Mouse (Mus musculus): ENCODE measurements at regions not wholly inside any gene's neighbourhood (a gene's known extent, or its start where the extent isn't known, plus 50 kb on each side); places are given as distances from the start of the nearest gene placed in this dataset.

DNA sequence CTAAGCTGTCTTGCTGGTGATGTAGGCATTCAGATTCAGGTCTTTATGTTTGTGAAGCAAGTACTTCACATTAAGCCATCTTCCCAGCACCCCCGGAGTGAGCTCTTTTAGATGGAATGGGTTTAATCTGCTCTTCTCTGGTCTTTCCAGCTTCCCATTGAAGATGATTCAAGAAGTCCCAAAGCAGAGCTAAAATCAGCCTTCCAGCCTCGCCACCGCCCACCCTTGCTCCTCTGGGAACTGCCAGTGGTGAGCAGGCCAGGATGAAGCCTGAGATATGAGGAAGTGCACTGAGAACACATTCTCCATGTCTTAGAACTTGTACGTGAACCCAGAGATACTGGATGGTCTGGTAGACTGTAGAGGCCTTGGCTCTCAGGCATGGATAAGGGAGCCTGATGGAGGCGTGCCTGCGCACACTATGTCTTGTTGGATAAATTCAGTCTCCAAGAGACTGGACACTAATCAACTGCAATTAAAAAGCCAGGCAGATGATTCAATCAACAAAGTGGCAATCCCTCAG lies 51.3 kb upstream of the Mrtfb start:
- WGBS, result 90% methylated on average over 6 of the region's 6 CpGs
- H3K36me3 ChIP-seq, result no peaks in the 10 kb centered on the region
- 0 out of 2 replicates have a peak, but pooled peaks have one; percentile 1 for ATAC-seq

DNA sequence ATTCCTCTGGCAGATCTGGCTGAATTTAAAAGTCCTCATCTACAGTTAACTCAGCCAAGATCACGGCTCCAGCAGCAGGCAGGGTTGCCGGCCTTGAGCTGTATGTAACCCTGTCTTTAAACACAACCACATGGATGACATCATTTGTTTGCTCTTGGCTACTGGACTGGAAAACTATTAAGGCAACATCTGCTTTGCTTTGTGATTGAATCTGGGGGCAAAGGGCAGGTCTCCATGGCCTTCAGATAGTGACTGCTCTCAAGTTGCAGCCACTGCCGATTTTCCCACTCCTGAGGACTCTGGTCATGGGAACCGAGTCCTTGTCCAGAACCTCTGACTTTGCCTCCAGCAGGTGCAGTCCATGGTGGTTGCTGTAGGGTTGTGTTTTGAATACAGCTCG lies 50.4 kb upstream of the Mrtfb start:
- no peak overlapping the region for H3K4me3 ChIP-seq (replicated peaks)
- no peaks in the 10 kb centered on the region for H3K9me3 ChIP-seq
- no peak overlapping the region for H3K4me2 ChIP-seq (replicated peaks)
- H3K27me3 ChIP-seq (replicated peaks), result no peaks in the 10 kb centered on the region
- peak; percentile 90 for ATAC-seq
- H3K36me3 ChIP-seq, result no peaks in the 10 kb centered on the region
- 26% methylated on average over 5 of the region's 5 CpGs for WGBS
- 0 out of 2 replicates have a peak overlapping the region, but pooled peaks have one; percentile 15 for H3K27ac ChIP-seq
- peaks cover 8% of the 10 kb centered on the region for H3K4me1 ChIP-seq (replicated peaks)
- H3K9ac ChIP-seq, result no peak overlapping the region

More for the DNA sequence above, 51.3 kb upstream of the Mrtfb start:
- Histone ChIP-seq H3K4me2 (replicated peaks) (no peak overlapping the region), H3K27me3 (replicated peaks) (no peaks in the 10 kb centered on the region), H3K4me1 (replicated peaks) (peaks cover 8% of the 10 kb centered on the region), H3K9ac (no peak overlapping the region), H3K27ac (0 out of 2 replicates have a peak overlapping the region, but pooled peaks have one; percentile 15), H3K4me3 (replicated peaks) (no peak overlapping the region), H3K9me3 (no peaks in the 10 kb centered on the region)

Measured in intestine, embryonic 15.5 days (tissue).